Mouse (Mus musculus) kidney, embryonic 16.5 days (tissue): ENCODE measurements around the gene Rap1gap. TPM values are rescaled to one million over a fixed set of nuclear protein-coding genes. Genes with fewer than 3 reads are reported as not detected.

ENCODE experiments used
- ATAC-seq: fragments of 200-750 bp; cut with Nextera tagmentation; 2 replicates; pipeline ENCODE4 v1.8.0; 2017; ENCODE audit warnings: moderate TSS enrichment; ENCODE audit not compliant: low FRiP score, low TSS enrichment
- H3K27ac ChIP-seq: fragments of 300-500 bp; sonication (generic); 2 replicates; pipeline ENCODE4 v1.5.1; 2014; ENCODE audit warnings: low read length
- H3K27me3 ChIP-seq: fragments of 300-500 bp; sonication (generic); 2 replicates; pipeline ENCODE4 v1.6.1; 2014; ENCODE audit warnings: low read length, control low read depth, mixed read lengths; ENCODE audit not compliant: insufficient read depth
- H3K36me3 ChIP-seq: fragments of 300-500 bp; sonication (generic); 2 replicates; pipeline ENCODE4 v1.6.1; 2014; ENCODE audit warnings: low read length, control low read depth, mixed read lengths; ENCODE audit not compliant: insufficient read depth
- H3K4me1 ChIP-seq: fragments of 300-500 bp; sonication (generic); 2 replicates; pipeline ENCODE4 v1.6.1; 2014; ENCODE audit warnings: low read length, control low read depth, mixed read lengths; ENCODE audit not compliant: insufficient read depth
- H3K4me2 ChIP-seq: fragments of 300-500 bp; sonication (generic); replicated peaks from 2 replicates; pipeline ENCODE4 v1.6.1; 2014; ENCODE audit warnings: low read depth, low read length
- H3K4me3 ChIP-seq: fragments of 300-500 bp; sonication (generic); 2 replicates; pipeline ENCODE4 v1.5.1; 2014; ENCODE audit warnings: mild to moderate bottlenecking, low read length
- H3K9ac ChIP-seq: fragments of 300-500 bp; sonication (generic); replicated peaks from 2 replicates; pipeline ENCODE4 v1.6.1; 2014; ENCODE audit warnings: low read length
- H3K9me3 ChIP-seq: fragments of 300-500 bp; sonication (generic); 2 replicates; pipeline ENCODE4 v1.6.1; 2016; ENCODE audit warnings: low read length, control low read depth
- WGBS: fragments of 180-500 bp; shearing (Covaris S2); extraction: QIAGEN DNeasy Blood & Tissue Kit; methylation state at CpG from one replicate; pipeline ENCODE4 v1.1.7; 2014; 5-methylcytosine and 5-hydroxymethylcytosine counted together
- polyA plus RNA-seq: library from polyadenylated mRNA; unstranded; fragments of >200 nt; fragmentation: Nextera tagmentation; extraction: Ambion mirVana; gene quantifications from 2 replicates; pipeline ENCODE4 v1.2.1, GENCODE M21; 2015

Rap1gap gene
- polyA plus RNA-seq, 1 experiment from 2014 or later, result 22.0 TPM

DNA sequence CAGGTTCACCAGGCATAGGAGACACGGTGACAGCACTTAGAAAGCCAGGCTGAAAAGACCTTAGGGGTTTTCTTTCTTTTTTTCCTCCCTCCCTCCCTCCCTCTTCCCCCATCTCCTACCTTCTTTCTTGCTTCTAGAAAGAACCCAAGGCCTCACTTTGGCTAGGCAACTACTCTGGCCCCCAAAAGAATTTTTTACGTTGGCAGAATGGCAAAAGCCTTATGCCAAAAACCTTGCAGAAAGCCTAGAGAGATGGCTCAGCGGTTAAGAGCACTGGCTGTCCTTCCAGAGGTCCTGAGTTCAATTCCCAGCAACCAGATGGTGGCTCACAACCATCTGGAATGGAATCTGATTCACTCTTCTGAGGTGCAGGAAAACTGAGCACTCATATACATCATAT lies 100.1 kb downstream of the Rap1gap start:
- Histone ChIP-seq H3K27me3 (no peaks in the 10 kb centered on the region; the same call in 1 of the 2 replicates), H3K36me3 (no peaks in the 10 kb centered on the region), H3K4me1 (peaks cover 11% of the 10 kb centered on the region; the same call in 1 of the 2 replicates), H3K9me3 (no peaks in the 10 kb centered on the region), H3K9ac (no peak overlapping the region), H3K27ac (no peak overlapping the region), H3K4me3 (no peak overlapping the region), H3K4me2 (no peak overlapping the region)
- 66% methylated on average over 3 of the region's 3 CpGs for WGBS
- no peak for ATAC-seq

DNA sequence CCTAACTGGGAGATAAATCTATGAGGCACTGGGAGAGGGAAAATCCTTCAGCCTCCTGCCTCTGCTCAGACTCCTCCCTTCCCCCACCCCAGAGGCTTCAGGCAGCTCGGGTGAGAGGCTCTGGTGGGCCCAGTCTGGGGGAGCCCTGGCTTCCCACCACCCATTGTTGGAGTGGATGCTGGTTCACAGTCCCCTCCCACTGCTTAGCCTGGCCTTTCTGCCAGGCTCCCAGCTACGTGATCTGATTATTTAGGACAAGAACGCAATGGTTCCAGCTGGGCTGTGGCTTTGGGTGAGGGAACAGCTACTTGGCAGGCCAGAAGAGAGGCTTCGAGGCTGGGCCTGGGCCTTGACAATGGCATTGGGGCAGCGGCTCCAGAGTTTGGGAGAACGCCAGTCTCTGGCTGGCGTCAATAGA lies 101.0 kb downstream of the Rap1gap start:
- H3K4me2 ChIP-seq, result no peak overlapping the region
- H3K4me1 ChIP-seq, result peaks cover 11% of the 10 kb centered on the region; the same call in 1 of the 2 replicates
- 0 out of 2 replicates have a peak, but pooled peaks have one; percentile 40 for ATAC-seq
- no peak overlapping the region for H3K4me3 ChIP-seq
- H3K36me3 ChIP-seq, result no peaks in the 10 kb centered on the region
- no peak overlapping the region for H3K27ac ChIP-seq
- WGBS, result 53% methylated on average over 7 of the region's 7 CpGs
- H3K9ac ChIP-seq, result peak overlapping the region; percentile 23; the same call in 1 of the 2 replicates
- no peaks in the 10 kb centered on the region; the same call in 1 of the 2 replicates for H3K27me3 ChIP-seq
- no peaks in the 10 kb centered on the region for H3K9me3 ChIP-seq

DNA sequence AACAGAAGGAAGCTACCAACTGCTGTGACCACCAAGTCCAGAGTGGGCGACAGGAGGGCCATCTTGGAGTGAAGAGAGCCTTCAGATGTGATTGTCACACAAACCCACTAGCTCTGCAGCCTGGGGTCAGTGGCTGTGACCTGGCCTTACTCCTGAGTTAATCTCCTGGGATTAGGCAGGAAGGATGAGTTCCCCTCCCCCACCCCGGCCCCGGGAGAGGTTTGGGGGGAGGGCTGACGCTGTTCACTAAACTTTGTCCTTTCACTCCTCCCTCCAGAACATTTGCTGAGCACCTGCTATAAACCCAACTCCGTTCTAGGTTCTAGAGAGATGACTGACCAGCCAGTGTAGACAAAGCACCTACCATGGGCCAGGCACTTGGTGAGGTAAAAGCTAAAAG lies 101.8 kb downstream of the Rap1gap start:
- no peaks in the 10 kb centered on the region; the same call in 1 of the 2 replicates for H3K27me3 ChIP-seq
- H3K4me2 ChIP-seq, result no peak overlapping the region
- H3K9ac ChIP-seq, result no peak overlapping the region
- no peaks in the 10 kb centered on the region for H3K36me3 ChIP-seq
- 28% methylated on average over 5 of the region's 5 CpGs for whole genome bisulfite sequencing
- peaks cover 11% of the 10 kb centered on the region; the same call in 1 of the 2 replicates for H3K4me1 ChIP-seq
- no peak overlapping the region for H3K27ac ChIP-seq
- no peak overlapping the region for H3K4me3 ChIP-seq
- no peaks in the 10 kb centered on the region for H3K9me3 ChIP-seq
- ATAC-seq, result no peak

GRCm38 (mm10) chr4:137768381-137768780 lies 103.9 kb downstream of the Rap1gap start:
- Histone ChIP-seq H3K9me3 (no peaks in the 10 kb centered on the region), H3K27me3 (no peaks in the 10 kb centered on the region; the same call in 1 of the 2 replicates), H3K4me2 (no peak overlapping the region), H3K4me3 (no peak overlapping the region), H3K9ac (no peak overlapping the region), H3K4me1 (peaks cover 13% of the 10 kb centered on the region; the same call in 1 of the 2 replicates), H3K36me3 (no peaks in the 10 kb centered on the region), H3K27ac (no peak overlapping the region)
- no peak for ATAC-seq
- 80% methylated on average over 5 of the region's 5 CpGs for WGBS

- WGBS, result 67% methylated on average over 6 of the region's 6 CpGs
These were observed 104.3 kb downstream of the Rap1gap start for GRCm38 (mm10) chr4:137768831-137769230.

GRCm38 (mm10) chr4:137769635-137770034 lies 105.1 kb downstream of the Rap1gap start:
- H3K4me3 ChIP-seq, result no peak overlapping the region
- H3K9me3 ChIP-seq, result no peaks in the 10 kb centered on the region
- no peaks in the 10 kb centered on the region for H3K36me3 ChIP-seq
- no peak overlapping the region for H3K4me2 ChIP-seq
- 52% methylated on average over 7 of the region's 7 CpGs for WGBS
- no peaks in the 10 kb centered on the region; the same call in 1 of the 2 replicates for H3K27me3 ChIP-seq
- H3K27ac ChIP-seq, result no peak overlapping the region
- no peak overlapping the region for H3K9ac ChIP-seq
- H3K4me1 ChIP-seq, result peaks cover 24% of the 10 kb centered on the region
- no peak for ATAC-seq

More at GRCm38 (mm10) chr4:137768831-137769230, 104.3 kb downstream of the Rap1gap start:
- Histone ChIP-seq H3K4me3 (no peak overlapping the region), H3K4me1 (peaks cover 18% of the 10 kb centered on the region), H3K27ac (no peak overlapping the region), H3K36me3 (no peaks in the 10 kb centered on the region), H3K27me3 (no peaks in the 10 kb centered on the region; the same call in 1 of the 2 replicates), H3K9ac (no peak overlapping the region), H3K4me2 (no peak overlapping the region), H3K9me3 (no peaks in the 10 kb centered on the region)
- ATAC-seq, result no peak

DNA sequence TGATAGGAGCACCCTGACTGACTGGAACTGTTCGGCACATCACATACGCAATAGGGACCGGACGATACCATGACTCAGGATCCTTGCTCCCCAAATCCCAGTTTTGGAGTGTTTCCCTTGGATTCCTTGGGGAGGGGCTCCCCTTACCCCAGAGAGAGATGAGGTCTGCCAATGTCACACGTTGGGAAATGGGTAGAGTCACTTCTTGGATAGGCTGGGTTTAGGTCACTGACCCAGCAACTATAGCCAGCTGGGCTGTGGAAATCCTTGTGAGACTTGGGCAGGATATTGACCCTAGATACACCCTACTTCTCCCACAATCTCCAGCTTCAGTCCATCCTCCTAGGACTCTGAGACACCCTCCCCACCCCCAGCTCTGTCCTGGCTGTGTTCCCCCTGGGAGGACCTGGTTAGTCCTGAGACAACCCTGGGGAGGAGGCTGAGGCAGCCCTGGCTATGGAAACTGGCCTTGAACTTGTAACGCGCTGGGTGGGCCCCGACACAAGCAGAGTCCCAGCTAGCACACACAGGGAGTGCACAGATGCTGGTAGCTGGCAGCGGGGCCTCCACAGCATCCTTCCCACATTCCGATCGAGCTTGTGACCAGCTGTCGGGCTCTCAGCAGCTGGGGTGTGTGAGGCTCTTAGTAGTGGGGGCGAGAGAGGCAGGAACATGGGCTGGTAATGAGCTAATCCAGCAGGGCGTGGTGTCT lies 106.5 kb downstream of the Rap1gap start:
- H3K27ac ChIP-seq, result no peak overlapping the region
- H3K36me3 ChIP-seq, result no peaks in the 10 kb centered on the region
- H3K4me3 ChIP-seq, result no peak overlapping the region
- H3K9me3 ChIP-seq, result no peaks in the 10 kb centered on the region
- H3K4me2 ChIP-seq, result no peak overlapping the region
- peak; percentile 41; the same call in 1 of the 2 replicates for ATAC-seq
- H3K9ac ChIP-seq, result no peak overlapping the region
- H3K27me3 ChIP-seq, result no peaks in the 10 kb centered on the region; the same call in 1 of the 2 replicates
- WGBS, result 70% methylated on average over 14 of the region's 14 CpGs
- H3K4me1 ChIP-seq, result peaks cover 17% of the 10 kb centered on the region

DNA sequence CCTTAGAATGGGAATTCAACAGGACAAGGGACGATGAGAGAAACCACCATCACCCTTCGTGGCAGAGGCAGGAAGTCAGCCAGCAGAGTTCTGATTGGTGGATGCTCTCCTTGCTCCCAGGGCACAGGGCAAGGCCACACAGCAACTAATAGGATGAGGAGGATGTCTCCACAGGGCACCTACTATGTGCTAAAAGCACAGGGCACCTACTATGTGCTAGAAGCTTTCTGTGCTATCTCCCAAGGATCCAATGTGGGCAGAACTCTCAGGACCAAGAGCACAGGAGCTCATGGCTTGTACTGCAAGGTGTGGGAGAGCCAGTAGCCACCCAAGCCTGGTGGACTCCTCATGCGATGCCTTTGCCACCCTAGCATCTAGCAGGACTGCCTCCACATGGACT lies 107.2 kb downstream of the Rap1gap start:
- 74% methylated on average over 3 of the region's 3 CpGs for WGBS
- no peaks in the 10 kb centered on the region; the same call in 1 of the 2 replicates for H3K27me3 ChIP-seq
- H3K9me3 ChIP-seq, result no peaks in the 10 kb centered on the region
- H3K36me3 ChIP-seq, result no peaks in the 10 kb centered on the region
- H3K4me2 ChIP-seq, result no peak overlapping the region
- H3K27ac ChIP-seq, result no peak overlapping the region
- no peak for ATAC-seq
- H3K4me1 ChIP-seq, result peaks cover 12% of the 10 kb centered on the region
- no peak overlapping the region for H3K9ac ChIP-seq
- no peak overlapping the region for H3K4me3 ChIP-seq

- H3K4me3 ChIP-seq, result no peak overlapping the region
- H3K4me2 ChIP-seq, result no peak overlapping the region
- H3K27ac ChIP-seq, result no peak overlapping the region
- H3K27me3 ChIP-seq, result no peaks in the 10 kb centered on the region; the same call in 1 of the 2 replicates
- H3K9me3 ChIP-seq, result no peaks in the 10 kb centered on the region
- peaks cover 12% of the 10 kb centered on the region for H3K4me1 ChIP-seq
- ATAC-seq, result no peak
- 85% methylated on average over 16 of the region's 16 CpGs for WGBS
- no peaks in the 10 kb centered on the region for H3K36me3 ChIP-seq
- H3K9ac ChIP-seq, result no peak overlapping the region
These were observed 108.0 kb downstream of the Rap1gap start for GRCm38 (mm10) chr4:137772438-137773056.
